Mouse (Mus musculus) frontal cortex, postnatal 10 days (tissue): ENCODE measurements around the gene Nxn.
A peak's percentile ranks its signal among the peaks of the same experiment; 100 is the strongest.

Source experiments
- DNase-seq, 2 experiments: peaks; one replicate each; pipeline ENCODE4 v3.0.0; 2022; ENCODE audit warnings: low spot score in 2 of 2, mixed read lengths in 1 of 2

Nxn gene

DNA sequence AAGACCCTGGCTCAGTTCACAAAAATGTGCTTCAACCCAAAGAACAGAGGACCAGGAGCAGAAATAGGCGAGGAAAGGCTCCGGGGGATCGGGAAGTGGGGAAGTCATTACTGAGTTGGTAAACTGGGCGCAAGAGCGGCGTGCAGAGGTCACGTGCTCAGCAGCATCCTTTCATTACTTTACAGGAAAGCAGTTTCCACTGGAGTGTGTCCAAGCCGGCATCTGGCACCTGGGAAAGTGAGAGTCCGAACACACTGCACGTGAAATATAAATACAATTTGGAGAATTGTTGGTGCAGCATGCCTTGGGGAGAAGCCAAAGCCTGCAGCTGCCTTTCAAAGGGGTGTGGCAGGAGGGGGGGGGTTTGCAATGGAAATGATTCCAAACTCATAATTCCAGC lies 2.5 kb upstream of the Nxn start:
- no peak for DNase-seq

DNA sequence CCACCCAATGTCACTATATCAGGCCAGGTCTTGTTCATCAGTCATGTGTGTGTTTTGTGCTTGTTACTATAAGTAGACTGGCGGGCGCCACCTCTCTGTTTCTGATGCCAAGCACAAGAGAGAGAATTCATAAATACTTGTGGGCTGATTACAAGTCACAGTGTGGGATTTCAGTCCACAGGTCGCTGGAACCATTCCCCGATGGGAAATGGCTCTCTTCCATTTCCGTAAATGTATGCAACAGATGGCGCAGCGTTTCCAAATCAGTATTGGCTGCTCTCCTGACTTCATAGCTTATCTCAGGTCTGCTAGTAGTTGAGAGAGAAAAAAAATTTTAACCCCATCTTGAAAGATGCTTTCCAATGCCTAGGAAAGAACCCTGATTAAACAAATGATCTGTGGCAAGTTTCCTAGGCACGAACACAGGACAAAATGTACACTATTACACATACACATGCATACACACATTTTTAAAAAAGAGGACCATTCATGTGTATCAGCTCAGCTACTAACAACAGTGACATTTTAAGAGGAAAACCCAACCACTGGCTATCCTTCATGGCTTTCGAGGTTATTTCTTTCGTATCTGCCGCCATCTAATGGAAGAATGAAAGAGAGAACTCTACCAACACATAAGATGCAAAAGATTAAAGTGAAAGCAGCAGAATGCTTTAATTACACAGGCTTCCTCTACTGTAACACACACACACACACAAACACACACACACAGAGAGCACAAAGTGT lies 819 bp upstream of the Nxn start:
- DNase-seq: no peak

DNA sequence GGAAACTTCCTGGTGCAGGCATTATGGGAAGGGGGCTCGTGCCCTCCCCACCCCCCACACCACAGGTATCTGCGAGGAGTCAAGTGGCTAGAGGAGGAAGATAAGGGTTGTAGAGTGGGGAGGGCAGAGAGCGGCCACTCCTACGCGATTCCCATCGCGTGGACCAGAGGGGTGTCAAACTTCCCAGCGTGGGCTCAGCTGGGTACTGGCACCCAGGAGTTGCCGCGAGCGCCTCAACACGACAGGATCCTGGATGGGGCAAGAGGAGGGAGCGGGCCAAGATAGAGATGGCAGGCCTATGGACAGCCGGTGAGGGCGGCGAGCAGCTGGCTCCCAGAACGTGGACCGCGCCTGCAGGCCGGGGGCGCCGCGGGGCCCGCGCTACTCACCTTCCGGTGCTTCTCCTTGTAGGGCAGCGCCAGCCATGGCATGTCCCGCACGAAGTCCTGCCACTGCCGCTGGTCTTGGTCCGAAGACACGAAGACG lies 585 bp downstream of the Nxn start:
- DNase-seq: peak in 1 of 2 experiments; percentile 28

DNA sequence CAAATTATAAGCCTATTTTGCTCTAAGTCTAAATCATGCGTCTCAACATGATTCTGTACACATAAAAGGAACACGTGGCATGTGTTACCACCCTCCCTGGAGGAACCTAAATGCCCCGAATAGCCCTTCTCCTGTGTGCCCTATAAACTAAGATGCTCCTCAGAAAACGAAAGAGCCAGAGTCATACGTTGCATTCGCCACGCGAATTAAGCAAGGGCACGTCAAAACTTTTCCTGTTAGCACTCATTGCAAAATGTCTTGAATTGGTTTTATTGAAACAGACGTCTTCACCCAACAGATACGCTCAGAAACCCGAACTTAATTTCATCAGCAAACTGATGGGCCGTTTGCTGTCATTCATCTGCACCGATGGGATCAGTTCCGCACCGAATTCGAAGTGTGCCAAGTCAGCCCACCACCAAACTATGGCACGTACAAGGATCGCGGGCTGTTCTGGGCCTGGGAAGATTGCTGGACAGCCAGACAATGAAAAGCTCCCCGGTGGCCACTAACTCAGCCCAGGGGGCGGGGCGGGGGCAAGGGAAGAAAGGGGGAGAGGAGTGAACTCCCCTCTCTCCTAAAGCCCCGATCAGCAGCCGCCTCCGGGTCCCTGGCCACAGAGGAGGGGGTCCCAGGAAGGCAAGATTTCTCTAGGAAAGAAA lies 1.2 kb downstream of the Nxn start:
- no peak for DNase-seq

DNA sequence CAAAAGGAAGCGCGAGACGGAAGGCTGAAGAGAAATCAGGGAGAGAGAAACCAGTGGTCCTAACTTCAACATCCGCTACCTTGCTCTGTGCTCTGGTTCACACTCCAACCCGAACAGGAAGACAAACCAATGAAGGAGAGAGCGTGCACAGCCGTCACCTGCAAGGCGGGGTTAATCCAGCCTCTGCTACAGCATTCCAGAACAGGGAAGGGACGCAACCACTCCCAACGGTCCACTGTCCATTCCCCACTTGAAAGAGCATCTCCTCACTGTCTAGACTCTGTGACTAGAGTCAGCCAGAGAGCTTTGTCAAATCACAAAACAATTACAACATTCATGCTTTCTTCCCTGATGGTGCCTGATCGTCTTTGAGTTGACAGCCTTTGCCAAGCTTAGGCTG lies 5.9 kb downstream of the Nxn start:
- DNase-seq: no peak

DNA sequence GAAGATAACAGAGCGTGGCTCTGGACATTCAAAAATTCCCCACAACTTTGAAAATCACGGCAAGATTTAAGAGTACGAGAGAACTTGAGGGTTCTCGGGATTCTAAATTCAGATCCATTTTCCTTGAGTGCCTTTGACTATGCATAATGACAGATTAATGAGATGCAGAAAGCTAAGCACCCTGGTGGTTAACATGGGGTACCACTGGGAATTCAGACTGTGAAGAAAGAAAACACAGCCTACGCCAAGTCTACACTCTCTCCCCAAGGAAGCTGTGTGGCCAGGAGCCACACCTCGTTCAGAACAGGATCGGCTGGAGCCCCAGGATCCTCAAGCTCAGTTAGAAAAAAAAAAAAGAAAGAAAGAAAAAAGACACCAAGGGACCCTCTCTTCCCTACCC lies 6.4 kb downstream of the Nxn start:
- no peak for DNase-seq

DNA sequence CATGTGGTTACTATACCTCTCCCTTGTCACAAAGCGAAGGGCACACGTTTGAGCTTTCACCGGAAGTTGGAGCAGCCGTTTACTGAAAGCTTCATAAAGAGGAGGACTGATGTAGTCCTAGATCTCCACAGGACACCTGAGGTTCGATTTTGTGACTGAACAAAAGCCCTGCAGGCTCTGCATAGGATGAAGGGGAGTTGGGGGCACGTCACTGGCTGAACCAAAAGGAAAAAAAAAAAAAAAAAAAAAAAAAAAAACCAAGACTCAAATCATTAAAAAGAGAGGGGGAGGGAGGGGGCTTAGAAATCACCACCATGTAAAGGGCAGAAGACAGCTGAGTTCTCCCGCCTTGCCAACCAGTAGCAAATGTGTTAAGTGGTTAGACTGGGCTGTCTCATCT lies 10.2 kb downstream of the Nxn start:
- DNase-seq: no peak

DNA sequence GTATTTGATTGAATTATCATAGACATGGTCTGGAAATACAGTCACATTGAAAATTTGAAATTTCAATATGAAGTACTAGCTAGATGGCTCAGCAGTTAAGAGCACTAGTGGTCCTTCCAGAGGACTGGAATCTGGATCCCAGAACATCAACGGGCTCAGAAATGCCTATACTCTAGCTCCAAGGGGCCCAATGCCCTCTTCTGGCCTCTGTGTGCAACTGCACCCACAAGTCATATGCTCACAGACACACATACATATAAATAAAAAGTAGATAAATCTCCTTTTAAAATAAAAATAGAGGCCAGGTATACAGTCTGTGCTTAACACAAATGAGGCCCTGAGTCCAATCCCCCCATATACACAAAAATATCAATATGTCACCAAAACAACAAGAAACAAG lies 11.8 kb downstream of the Nxn start:
- DNase-seq: no peak

DNA sequence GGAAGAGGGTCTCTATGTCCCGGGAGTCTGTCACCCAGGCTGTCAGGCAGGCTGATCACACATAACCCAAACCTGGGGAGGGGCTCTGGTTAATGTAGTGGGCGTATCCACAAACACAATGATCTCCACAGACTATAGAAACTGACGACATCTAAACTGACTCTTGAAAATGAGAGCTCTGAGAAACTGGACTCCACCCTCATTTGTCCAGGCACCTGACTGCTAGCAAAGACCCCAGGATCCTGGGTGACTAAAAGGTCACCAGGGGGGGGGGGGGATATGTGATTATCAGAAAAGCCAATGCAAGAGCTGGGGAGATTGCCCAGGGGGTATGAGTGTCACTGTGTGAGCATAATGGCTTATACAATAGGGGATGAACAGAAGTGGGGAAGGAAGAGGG lies 13.2 kb downstream of the Nxn start:
- no peak for DNase-seq

DNA sequence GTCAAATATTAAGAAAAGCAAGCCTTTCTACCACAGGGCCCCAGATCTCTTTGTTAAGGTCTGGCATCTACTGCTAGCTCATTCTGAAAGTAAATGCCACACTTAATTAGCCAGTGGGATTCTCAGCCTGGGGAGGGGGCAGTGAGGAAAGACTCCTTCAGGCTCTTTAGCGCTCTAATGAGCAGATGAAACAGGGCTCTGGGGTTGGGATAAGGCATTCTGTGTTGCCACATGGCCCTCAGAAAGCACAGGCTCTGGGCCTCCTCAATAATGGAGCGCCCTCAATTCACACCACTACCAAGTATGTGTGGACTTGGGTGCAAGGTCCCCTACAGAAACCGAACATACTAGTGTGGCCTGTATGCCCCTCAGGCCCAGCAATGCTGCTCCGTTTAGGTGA lies 13.9 kb downstream of the Nxn start:
- DNase-seq: no peak

DNA sequence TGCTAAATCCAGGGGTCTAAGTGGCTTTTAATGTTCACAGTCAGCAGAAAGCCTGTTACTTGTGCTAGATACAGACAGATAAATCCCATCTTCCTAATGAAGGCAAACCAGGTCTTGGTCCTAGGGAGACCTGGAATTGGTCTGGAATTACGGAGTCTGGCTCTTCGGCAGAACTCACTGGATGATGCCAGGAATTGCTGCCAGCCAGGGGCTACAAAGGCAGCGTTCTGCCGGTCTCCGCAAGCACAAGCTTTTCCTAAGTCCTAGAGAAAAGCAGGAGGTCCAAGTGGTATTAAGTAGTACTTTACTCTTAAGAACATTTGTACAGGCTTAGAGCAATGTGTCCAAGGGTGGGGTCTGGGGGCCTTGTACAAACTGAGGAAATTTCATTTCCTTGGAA lies 14.6 kb downstream of the Nxn start:
- DNase-seq: no peak

DNA sequence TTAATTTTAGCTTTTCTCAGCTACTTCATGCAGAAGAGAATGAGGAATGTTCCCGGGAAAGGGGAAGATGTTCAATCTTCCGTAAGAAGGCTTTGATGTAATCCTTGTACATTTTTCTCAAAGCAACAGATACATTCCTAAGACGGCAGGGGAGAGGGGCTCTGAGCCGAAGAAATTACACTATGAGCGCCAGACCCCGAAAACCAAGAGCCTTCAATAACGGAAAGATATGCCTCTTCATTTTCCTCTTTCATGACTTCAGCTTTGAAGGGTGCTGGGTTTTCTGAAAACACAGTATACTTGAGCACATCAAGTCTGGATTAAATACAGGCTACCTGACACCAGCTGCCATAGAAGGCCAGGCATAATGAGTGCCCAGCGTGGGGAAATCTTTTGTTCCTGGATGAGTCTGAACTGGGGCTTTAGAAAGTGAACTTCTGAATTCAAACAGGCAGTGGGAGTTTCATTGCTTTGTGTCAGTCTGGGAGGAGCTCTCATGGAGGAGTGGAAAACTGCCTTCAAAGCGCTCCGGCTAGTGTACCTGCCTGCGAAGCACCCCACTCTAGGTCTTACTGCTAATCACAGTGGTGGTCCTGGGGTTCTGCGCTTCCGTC lies 16.1 kb downstream of the Nxn start:
- no peak for DNase-seq

DNA sequence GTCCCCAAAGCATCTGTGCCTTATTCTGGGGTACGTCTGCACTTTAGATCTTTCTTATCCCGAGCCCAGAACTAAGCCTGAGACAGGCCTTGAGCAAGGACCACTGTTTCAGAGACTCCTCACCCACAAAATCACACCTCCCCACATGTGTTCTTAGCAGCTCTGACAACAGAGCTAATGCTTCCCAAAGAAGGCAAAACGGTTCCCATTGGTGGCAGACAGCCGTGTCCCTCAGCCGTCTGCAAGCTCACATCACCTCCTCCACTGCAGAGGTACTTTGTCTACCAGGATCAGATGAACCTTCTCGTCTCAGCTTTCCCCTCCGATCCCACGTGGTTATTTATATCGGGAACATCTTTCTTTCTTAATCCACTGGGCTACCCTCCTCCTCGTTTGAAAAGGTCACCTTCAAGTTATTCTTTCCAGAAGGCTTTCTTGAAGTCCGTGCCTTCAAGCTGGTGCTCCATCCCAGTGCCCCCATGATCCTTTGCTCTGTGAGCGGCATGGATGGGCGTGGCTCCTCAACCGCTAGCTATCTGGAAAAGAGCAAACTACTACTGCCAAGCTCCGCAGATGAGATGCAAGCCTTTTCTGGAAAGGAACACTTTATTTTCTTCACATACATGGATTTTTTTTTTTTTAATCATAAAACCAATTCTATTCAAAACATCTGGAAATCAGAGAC lies 17.6 kb downstream of the Nxn start:
- no peak for DNase-seq

DNA sequence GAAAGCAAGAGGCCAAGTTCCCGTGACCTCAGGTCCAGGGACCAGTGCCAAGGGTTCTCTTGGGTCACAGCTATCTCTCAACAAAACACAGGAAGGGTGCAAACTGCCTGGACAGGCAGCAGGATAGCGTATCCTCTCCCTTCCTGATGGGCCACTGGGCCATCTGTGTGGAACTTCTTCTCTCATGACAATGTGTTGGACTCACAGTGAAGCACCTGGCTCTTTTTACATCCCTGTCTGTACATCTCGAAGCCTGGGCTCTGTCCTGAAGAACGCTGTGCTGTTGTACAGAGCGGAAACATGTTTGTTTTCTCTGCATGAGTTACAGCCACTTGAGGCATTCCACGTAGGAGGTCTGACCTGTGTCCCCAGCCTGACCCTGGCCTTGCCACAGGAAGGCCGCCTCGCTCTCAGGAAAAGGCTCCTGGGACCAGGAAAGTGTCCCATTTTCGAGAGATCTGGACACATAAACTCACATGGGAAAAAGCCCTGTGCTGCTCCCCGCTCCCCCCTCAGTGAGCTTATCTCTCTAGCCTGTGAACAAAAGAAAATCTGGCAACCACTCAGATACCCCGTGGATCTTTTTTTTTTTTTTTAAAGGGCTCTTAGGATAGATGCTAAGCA lies 18.9 kb downstream of the Nxn start:
- DNase-seq: no peak

DNA sequence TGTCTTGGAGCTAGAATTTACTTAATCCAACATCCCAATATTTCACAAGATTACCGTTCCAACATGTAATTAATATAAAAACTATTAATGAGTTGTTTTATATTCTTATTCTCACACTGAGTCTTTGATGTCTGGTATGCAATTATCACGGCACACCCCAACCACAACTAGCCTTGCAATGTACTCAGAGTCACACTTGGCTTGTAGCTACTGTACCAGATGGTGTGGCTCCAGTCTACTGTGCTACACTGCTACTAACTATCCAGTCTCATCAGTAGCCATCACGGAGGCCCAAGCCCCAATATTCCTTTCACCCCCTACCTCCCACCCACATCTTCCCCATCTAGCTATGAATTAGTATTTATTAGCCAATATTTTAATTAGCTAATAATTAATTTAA lies 22.5 kb downstream of the Nxn start:
- no peak for DNase-seq

DNA sequence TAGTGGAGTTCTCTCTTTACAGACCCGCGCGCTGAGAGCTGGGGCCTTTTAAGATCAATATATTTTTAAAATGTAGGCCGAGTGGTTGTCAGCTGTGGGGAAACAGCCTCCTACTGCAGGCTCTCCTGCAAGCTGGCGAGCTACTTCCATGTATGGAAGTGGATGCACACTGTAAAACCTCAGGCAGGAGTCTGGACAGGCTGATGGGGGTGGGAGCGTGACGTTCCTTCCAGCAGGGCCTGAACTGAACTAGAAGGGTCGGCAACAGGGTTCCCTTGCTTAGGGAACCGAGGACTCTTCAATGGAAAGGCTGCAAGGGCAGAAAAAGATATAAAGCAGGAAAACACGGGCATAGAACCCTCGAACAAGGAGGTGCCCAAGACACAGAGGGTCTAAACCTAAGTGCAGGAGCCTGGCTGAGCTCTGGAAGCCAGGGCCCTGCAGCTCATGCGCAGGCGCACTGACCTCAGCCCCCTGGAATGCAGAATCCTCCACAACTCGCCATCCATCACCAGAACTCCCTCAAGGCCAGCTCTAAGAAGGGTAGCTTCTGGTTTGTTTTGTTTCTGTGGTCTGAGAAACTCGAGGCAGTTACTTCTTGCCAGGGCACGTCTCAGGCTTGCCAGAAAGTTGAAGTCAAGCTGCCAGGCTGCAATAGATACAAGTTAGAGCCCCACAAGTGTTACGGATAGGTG lies 24.3 kb downstream of the Nxn start:
- DNase-seq: no peak

DNA sequence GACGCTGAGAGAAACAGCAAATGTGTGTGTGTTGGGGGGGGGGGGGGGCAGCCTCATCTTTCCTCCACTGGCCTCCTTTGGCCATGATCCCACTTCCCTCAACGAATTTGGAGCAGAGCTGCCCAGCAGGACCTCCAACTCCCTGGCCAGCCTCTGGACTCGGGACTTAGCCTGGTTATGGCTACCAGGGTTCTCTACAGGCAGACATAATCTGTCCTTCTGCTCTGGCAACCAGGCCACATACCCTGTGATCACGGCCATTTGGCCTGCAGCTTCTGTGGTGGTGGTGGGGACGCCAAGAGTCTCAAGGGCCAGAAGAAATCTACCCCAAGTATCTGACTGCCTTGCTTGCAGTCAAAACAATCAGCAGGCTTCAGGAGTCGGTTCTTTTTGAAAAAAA lies 26.4 kb downstream of the Nxn start:
- no peak for DNase-seq

DNA sequence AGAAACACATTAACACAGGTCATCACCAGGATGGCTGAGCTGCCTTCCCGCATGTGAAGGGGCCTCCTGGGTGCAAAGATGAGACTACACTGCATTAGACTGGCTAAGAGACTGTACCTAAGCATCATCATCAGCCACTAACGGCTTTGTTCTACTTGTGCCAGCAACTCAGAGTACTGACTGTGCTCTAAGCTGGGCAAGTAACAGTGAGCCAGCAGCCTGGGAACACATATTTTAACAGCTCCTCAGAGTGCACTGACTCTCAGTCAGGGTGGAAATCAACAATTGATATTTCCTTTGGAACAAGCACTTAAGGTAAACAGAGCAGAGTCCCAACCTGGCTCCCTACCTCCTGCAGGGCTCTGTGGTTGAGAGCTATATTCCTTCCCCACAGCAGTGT lies 26.8 kb downstream of the Nxn start:
- no peak for DNase-seq

DNA sequence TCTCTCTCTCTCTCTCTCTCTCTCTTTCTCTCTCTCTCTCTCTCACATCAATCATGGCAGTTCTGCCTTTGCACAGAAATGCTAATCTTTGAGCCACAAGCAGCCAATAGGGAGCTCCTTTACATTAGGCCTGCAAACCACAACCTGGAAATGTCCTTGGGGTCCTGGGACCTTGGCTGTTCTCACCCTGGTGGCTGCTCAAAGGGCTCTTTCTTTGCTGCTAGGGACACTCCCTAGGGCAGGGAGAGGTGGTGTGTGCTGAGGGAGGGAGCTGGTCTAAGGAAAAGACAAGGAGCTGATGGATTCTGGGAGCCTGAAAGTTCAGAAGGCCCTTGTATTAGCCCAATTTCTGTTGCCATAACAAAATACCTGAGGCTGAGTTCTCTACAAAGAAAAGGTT lies 28.4 kb downstream of the Nxn start:
- DNase-seq: no peak

DNA sequence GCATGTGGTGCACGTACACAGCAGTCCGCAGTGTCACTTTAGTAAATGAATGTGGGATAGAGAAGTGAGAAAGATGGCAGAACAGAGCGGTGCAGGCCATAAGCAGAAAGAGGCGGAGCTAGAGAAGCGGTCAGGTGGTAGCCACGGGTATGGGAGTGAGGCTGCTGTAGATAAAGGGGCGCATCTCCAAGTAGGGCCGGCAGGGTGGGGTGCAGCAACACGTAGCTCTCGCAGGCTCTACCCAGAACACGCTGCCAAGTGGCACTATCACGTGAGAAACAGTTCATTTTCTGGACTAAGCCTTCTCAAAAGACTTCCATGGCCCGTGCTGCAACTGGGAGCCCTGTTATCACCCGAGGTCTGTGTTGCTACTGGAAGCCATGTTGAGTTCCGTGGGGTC lies 32.2 kb downstream of the Nxn start:
- DNase-seq: no peak

DNA sequence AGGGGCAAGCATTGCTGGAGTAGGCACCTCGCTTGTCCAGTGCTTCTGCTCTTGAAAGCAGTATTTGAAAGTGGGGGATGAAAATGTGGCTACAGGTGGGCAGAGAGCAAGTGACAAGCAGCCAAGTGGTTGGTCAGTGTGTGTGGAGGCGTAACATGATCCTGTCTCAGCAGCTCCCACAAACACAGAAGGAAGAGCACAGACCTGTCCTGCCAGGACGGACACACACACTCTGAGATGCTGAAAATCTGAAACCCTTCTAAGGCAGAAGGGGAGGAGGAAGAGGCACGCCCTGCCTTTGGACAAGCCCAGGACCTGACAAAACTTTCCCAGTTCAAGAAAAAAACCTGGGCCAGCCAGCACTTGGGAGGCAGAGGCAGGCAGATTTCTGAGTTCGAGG lies 34.9 kb downstream of the Nxn start:
- no peak for DNase-seq

DNA sequence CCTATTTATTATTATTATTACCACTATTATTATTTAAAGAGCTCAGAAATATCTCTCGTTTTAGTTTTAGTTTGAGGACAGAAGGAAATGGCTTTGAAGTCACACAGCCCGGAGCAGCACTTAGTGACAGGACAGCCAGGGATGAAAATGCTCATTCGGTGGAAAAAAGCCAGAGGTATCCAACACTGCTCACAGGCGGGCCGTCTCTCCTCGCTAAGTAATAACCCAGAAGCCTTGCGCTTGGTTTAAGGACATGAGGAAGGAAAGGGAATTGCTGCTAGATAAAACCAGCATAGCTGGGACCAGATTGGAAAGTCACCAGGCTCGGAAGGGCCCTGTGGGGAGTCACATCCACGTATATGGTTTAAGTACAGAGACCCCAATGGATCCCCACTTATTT lies 35.3 kb downstream of the Nxn start:
- DNase-seq: no peak
